Mouse (Mus musculus) C2C12 (cell line): ENCODE data around the gene Serhl. TPM values are rescaled to one million over a fixed set of nuclear protein-coding genes. Genes with fewer than 3 reads are reported as not detected.

ENCODE experiments used
- H3K27me3 ChIP-seq: one replicate; pipeline ENCODE4 v1.6.1; 2011; ENCODE audit not compliant: control insufficient read depth, insufficient read depth, insufficient read length
- H3K36me3 ChIP-seq: one replicate; pipeline ENCODE4 v1.6.1; 2011; ENCODE audit not compliant: control insufficient read depth, insufficient read depth
- H3K4me3 ChIP-seq: one replicate; pipeline ENCODE4 v1.5.1; 2011; ENCODE audit warnings: mild to moderate bottlenecking, control low read depth; ENCODE audit not compliant: poor library complexity, insufficient read depth, severe bottlenecking
- H3K79me2 ChIP-seq: one replicate; pipeline ENCODE4 v1.6.1; 2011; ENCODE audit not compliant: control insufficient read depth, insufficient read depth
- H3K79me3 ChIP-seq: one replicate; pipeline ENCODE4 v1.6.1; 2011; ENCODE audit warnings: low read depth, control low read depth
- H3ac ChIP-seq: one replicate; pipeline ENCODE3; 2011; ENCODE audit warnings: low read depth; ENCODE audit not compliant: control insufficient read depth, insufficient read length
- CEBPB ChIP-seq: IDR thresholded peaks from one replicate; pipeline ENCODE4 v1.6.1; 2011; ENCODE audit warnings: low read depth, mild to moderate bottlenecking, control low read depth, moderate library complexity
- CTCF ChIP-seq: IDR thresholded peaks from one replicate; pipeline ENCODE4 v1.5.1; 2011; ENCODE audit not compliant: control insufficient read depth, insufficient read depth, insufficient read length
- FOSL1 ChIP-seq: IDR thresholded peaks from one replicate; pipeline ENCODE4 v1.8.0; 2011; ENCODE audit warnings: mild to moderate bottlenecking, low read length; ENCODE audit not compliant: poor library complexity, insufficient read depth, severe bottlenecking
- MAX ChIP-seq: IDR thresholded peaks from one replicate; pipeline ENCODE4 v1.6.1; 2011; ENCODE audit warnings: mild to moderate bottlenecking, control low read depth
- MYOD1 ChIP-seq: IDR thresholded peaks from one replicate; pipeline ENCODE4 v1.6.1; 2011; ENCODE audit warnings: low read depth; ENCODE audit not compliant: control insufficient read depth, insufficient read length
- MYOG ChIP-seq: IDR thresholded peaks from one replicate; pipeline ENCODE4 v1.6.1; 2011; ENCODE audit not compliant: control insufficient read depth, insufficient read length; ENCODE audit errors: extremely low read depth
- USF1 ChIP-seq: IDR thresholded peaks from one replicate; pipeline ENCODE4 v1.6.1; 2011; ENCODE audit warnings: low read depth, mild to moderate bottlenecking, control low read depth, moderate library complexity
- polyA plus RNA-seq: library from polyadenylated mRNA; unstranded; fragments of >200 nt; fragmentation: generic; extraction: Trizol; gene quantifications from one replicate; pipeline ENCODE4 v1.2.1, GENCODE M21; 2012; ENCODE audit warnings: missing spikeins

The Serhl gene
- polyA plus RNA-seq, 1 experiment = 17.8 TPM

- Histone ChIP-seq H3K36me3 (peaks cover 72% of the 10 kb centered on the region), H3K79me3 (peaks cover 2% of the 10 kb centered on the region), H3K79me2 (peaks cover 8% of the 10 kb centered on the region), H3K4me3 (no peak overlapping the region), H3K27me3 (no peaks in the 10 kb centered on the region), H3ac (peak overlapping the region; percentile 39)
- TF ChIP-seq MAX = peak; percentile 100
- TF ChIP-seq FOSL1 = peak; percentile 97
- no peak for TF ChIP-seq MYOG
- TF ChIP-seq USF1 = peak; percentile 65
- TF ChIP-seq CTCF = peak; percentile 97
- peak; percentile 66 for TF ChIP-seq CEBPB
- TF ChIP-seq MYOD1 = peak; percentile 26
Observed at GRCm38 (mm10) chr15:83156929-83157666, 67.8 kb downstream of the Serhl start.

- Histone ChIP-seq H3K4me3 (no peak overlapping the region), H3K36me3 (peaks cover 78% of the 10 kb centered on the region), H3K79me3 (peaks cover 2% of the 10 kb centered on the region), H3ac (peak overlapping the region; percentile 55), H3K79me2 (peaks cover 12% of the 10 kb centered on the region), H3K27me3 (no peaks in the 10 kb centered on the region)
- TF ChIP-seq MYOD1 = no peak
- no peak for TF ChIP-seq CTCF
- no peak for TF ChIP-seq FOSL1
- no peak for TF ChIP-seq USF1
- TF ChIP-seq CEBPB = no peak
- no peak for TF ChIP-seq MYOG
- no peak for TF ChIP-seq MAX
Observed at GRCm38 (mm10) chr15:83157667-83158064, 68.4 kb downstream of the Serhl start.

- Histone ChIP-seq H3K4me3 (no peak overlapping the region), H3K27me3 (no peaks in the 10 kb centered on the region), H3K79me2 (peaks cover 16% of the 10 kb centered on the region), H3K79me3 (peaks cover 2% of the 10 kb centered on the region), H3ac (no peak overlapping the region), H3K36me3 (peaks cover 78% of the 10 kb centered on the region)
- TF ChIP-seq CEBPB (no peak), MYOD1 (peak; percentile 10)
Observed at GRCm38 (mm10) chr15:83158587-83159160, 69.4 kb downstream of the Serhl start.

GRCm38 (mm10) chr15:83159823-83160222 lies 70.5 kb downstream of the Serhl start:
- Histone ChIP-seq H3K36me3 (peaks cover 75% of the 10 kb centered on the region), H3ac (no peak overlapping the region), H3K79me2 (peaks cover 19% of the 10 kb centered on the region), H3K79me3 (peaks cover 2% of the 10 kb centered on the region), H3K4me3 (no peak overlapping the region), H3K27me3 (no peaks in the 10 kb centered on the region)
- TF ChIP-seq CEBPB = no peak
- TF ChIP-seq MYOD1 = no peak
- TF ChIP-seq FOSL1 = no peak
- TF ChIP-seq MYOG = no peak
- TF ChIP-seq MAX = no peak
- TF ChIP-seq USF1 = no peak
- no peak for TF ChIP-seq CTCF

- TF ChIP-seq CTCF (no peak), CEBPB (no peak), MYOG (no peak), MYOD1 (no peak), MAX (no peak), USF1 (no peak), FOSL1 (no peak)
- no peaks in the 10 kb centered on the region for H3K27me3 ChIP-seq
- no peak overlapping the region for H3ac ChIP-seq
- H3K79me3 ChIP-seq = peaks cover 3% of the 10 kb centered on the region
- peaks cover 78% of the 10 kb centered on the region for H3K36me3 ChIP-seq
- peaks cover 23% of the 10 kb centered on the region for H3K79me2 ChIP-seq
- H3K4me3 ChIP-seq = no peak overlapping the region
Observed at GRCm38 (mm10) chr15:83160561-83160960, 71.3 kb downstream of the Serhl start.
